ENCODE assay signal across 17 mouse cellular contexts in genomic region chr12:108446721-108447120, GRCm38 (mm10).
DNase-seq lines count a peak whose midpoint lies in the region.
"Had no signal": no experiment of that assay in that cellular context is flagged by ENCODE, and none has a peak within 500 bp of the region (broad histone marks: within the 10 kb centered on the region; RNA-seq: fewer than 3 reads in every experiment).

No protein-coding gene starts in this region.

- DNase-seq in left cerebral cortex, postnatal 4 days = peak; percentile 46
- no peak for DNase-seq in left cerebral cortex, adult 9 months (ENCODE audit: low spot score in 2 of 2)
- DNase-seq in cerebellum, adult 18-20 months = peak; percentile 30 to 34
- DNase-seq in cerebellum, adult 8-10 months = peak; percentile 32
- DNase-seq in cerebellum, postnatal 25 days = peak; percentile 51 to 61
- no peak for DNase-seq in thymus, postnatal 36 days
- no peak for DNase-seq in layer of hippocampus, postnatal 36 days
- DNase-seq: adrenal gland, adult 2 months; adrenal gland, postnatal 36 days; B cell, adult 2 months; gastrocnemius, postnatal 36 days; heart, adult 18-20 months; heart, postnatal 4 days; kidney, adult 11 months; kidney, postnatal 36 days; retina, postnatal 1 day; right cerebral cortex, postnatal 14 days had no signal

- intact Hi-C loops in left cerebral cortex, postnatal 4 days (cut with DNase I) = no loop called here

Comparison
In these comparisons a context has a peak if more than half of its experiments do, and no peak if none do; other contexts are left out.
1. DNase-seq: peak in left cerebral cortex, postnatal 4 days (single experiment), cerebellum, adult 18-20 months (2 of 2), cerebellum, adult 8-10 months (single experiment) and cerebellum, postnatal 25 days (2 of 2); none in left cerebral cortex, adult 9 months (0 of 2), thymus, postnatal 36 days (0 of 2) and layer of hippocampus, postnatal 36 days (0 of 2).